Mouse (Mus musculus): ENCODE results near the gene Lias. TPM values are rescaled to one million over a fixed set of nuclear protein-coding genes. Genes with fewer than 3 reads are reported as not detected.

Lias gene
- polyA plus RNA-seq, 1 experiment, result 47.0 TPM

- TF ChIP-seq CTCF (IDR thresholded peaks at IDR 0.05; ENCODE audit: borderline replicate concordance, insufficient read depth, low read depth, low read length) (no peak), POLR2A (IDR thresholded peaks at IDR 0.05; ENCODE audit: borderline replicate concordance, insufficient read depth, low read length) (no peak)
- Histone ChIP-seq H3K4me3 (replicated peaks; ENCODE audit: insufficient read depth, low read depth, low read length) (no peak overlapping the region), H3K27me3 (ENCODE audit: control insufficient read depth, insufficient read depth, low read length) (no peaks in the 10 kb centered on the region), H3K4me1 (ENCODE audit: control insufficient read depth, insufficient read depth, low read length) (0 out of 2 replicates have a peak, but pooled peaks cover 2% of the 10 kb centered on the region), H3K27ac (ENCODE audit: insufficient read depth, low read length) (no peak overlapping the region)
- WGBS, result 88% methylated on average over 5 of the region's 5 CpGs
- no peak for DNase-seq
Measured at GRCm38 (mm10) chr5:65425251-65425650, 34.0 kb downstream of the Lias start.

GRCm38 (mm10) chr5:65428321-65428720, 37.0 kb downstream of the Lias start:
- H3K4me1 ChIP-seq (ENCODE audit: control insufficient read depth, insufficient read depth, low read length), result 0 out of 2 replicates have a peak, but pooled peaks cover 2% of the 10 kb centered on the region
- H3K27ac ChIP-seq (ENCODE audit: insufficient read depth, low read length), result no peak overlapping the region
- WGBS, result 46% methylated on average over 4 of the region's 4 CpGs
- DNase-seq, result no peak
- H3K4me3 ChIP-seq (replicated peaks; ENCODE audit: insufficient read depth, low read depth, low read length), result no peak overlapping the region
- no peaks in the 10 kb centered on the region for H3K27me3 ChIP-seq (ENCODE audit: control insufficient read depth, insufficient read depth, low read length)
- TF ChIP-seq CTCF (IDR thresholded peaks at IDR 0.05; ENCODE audit: borderline replicate concordance, insufficient read depth, low read depth, low read length), result no peak
- TF ChIP-seq POLR2A (IDR thresholded peaks at IDR 0.05; ENCODE audit: borderline replicate concordance, insufficient read depth, low read length), result no peak

- DNase-seq, result no peak
- TF ChIP-seq POLR2A (IDR thresholded peaks at IDR 0.05; ENCODE audit: borderline replicate concordance, insufficient read depth, low read length) (no peak), CTCF (IDR thresholded peaks at IDR 0.05; ENCODE audit: borderline replicate concordance, insufficient read depth, low read depth, low read length) (no peak)
- Histone ChIP-seq H3K27me3 (ENCODE audit: control insufficient read depth, insufficient read depth, low read length) (no peaks in the 10 kb centered on the region), H3K4me1 (ENCODE audit: control insufficient read depth, insufficient read depth, low read length) (peaks cover 5% of the 10 kb centered on the region; the same call in 1 of the 2 replicates), H3K4me3 (replicated peaks; ENCODE audit: insufficient read depth, low read depth, low read length) (no peak overlapping the region), H3K27ac (ENCODE audit: insufficient read depth, low read length) (no peak overlapping the region)
- 92% methylated on average over 5 of the region's 5 CpGs for WGBS
Measured at GRCm38 (mm10) chr5:65429441-65429840, 38.1 kb downstream of the Lias start.

GRCm38 (mm10) chr5:65434471-65435362, 43.4 kb downstream of the Lias start:
- H3K4me1 ChIP-seq (ENCODE audit: control insufficient read depth, insufficient read depth, low read length), result peaks cover 5% of the 10 kb centered on the region; the same call in 1 of the 2 replicates
- H3K4me3 ChIP-seq (replicated peaks; ENCODE audit: insufficient read depth, low read depth, low read length), result peak overlapping the region; percentile 99
- TF ChIP-seq POLR2A (IDR thresholded peaks at IDR 0.05; ENCODE audit: borderline replicate concordance, insufficient read depth, low read length) (no peak), CTCF (IDR thresholded peaks at IDR 0.05; ENCODE audit: borderline replicate concordance, insufficient read depth, low read depth, low read length) (no peak)
- H3K27me3 ChIP-seq (ENCODE audit: control insufficient read depth, insufficient read depth, low read length), result no peaks in the 10 kb centered on the region
- H3K27ac ChIP-seq (ENCODE audit: insufficient read depth, low read length), result peak overlapping the region; percentile 24; the same call in 1 of the 2 replicates
- DNase-seq, result no peak
- WGBS, result 2% methylated on average over 15 of the region's 15 CpGs

- under 1% methylated on average over 44 of the region's 47 CpGs for WGBS
- Histone ChIP-seq H3K4me1 (ENCODE audit: control insufficient read depth, insufficient read depth, low read length) (peaks cover 3% of the 10 kb centered on the region; the same call in 1 of the 2 replicates), H3K27me3 (ENCODE audit: control insufficient read depth, insufficient read depth, low read length) (no peaks in the 10 kb centered on the region), H3K4me3 (replicated peaks; ENCODE audit: insufficient read depth, low read depth, low read length) (peak overlapping the region; percentile 99), H3K27ac (ENCODE audit: insufficient read depth, low read length) (peak overlapping the region; percentile 24)
- no peak for DNase-seq
- TF ChIP-seq POLR2A (IDR thresholded peaks at IDR 0.05; ENCODE audit: borderline replicate concordance, insufficient read depth, low read length), result no peak
- no peak for TF ChIP-seq CTCF (IDR thresholded peaks at IDR 0.05; ENCODE audit: borderline replicate concordance, insufficient read depth, low read depth, low read length)
Measured at GRCm38 (mm10) chr5:65435363-65435805, 44.1 kb downstream of the Lias start.

GRCm38 (mm10) chr5:65435806-65436561, 44.7 kb downstream of the Lias start, which contains the start of gene Ugdh:
Gene Ugdh, minus strand, starts transcription at chr5:65435949.
- H3K27ac ChIP-seq (ENCODE audit: insufficient read depth, low read length), result peak within 1 kb of the TSS; percentile 89
- H3K4me3 ChIP-seq (replicated peaks; ENCODE audit: insufficient read depth, low read depth, low read length), result peak within 1 kb of the TSS; percentile 99
- TF ChIP-seq POLR2A (IDR thresholded peaks at IDR 0.05; ENCODE audit: borderline replicate concordance, insufficient read depth, low read length) (peak; percentile 98), CTCF (IDR thresholded peaks at IDR 0.05; ENCODE audit: borderline replicate concordance, insufficient read depth, low read depth, low read length) (no peak; the same call in 1 of the 2 replicates)
- H3K27me3 ChIP-seq (ENCODE audit: control insufficient read depth, insufficient read depth, low read length), result no peaks in the 10 kb centered on the region
- peak; percentile 96 to 98 for DNase-seq
- 1% methylated on average over 51 of the region's 51 CpGs for WGBS
- peaks cover 3% of the 10 kb centered on the region; the same call in 1 of the 2 replicates for H3K4me1 ChIP-seq (ENCODE audit: control insufficient read depth, insufficient read depth, low read length)

GRCm38 (mm10) chr5:65438041-65438440, 46.7 kb downstream of the Lias start:
- TF ChIP-seq CTCF (IDR thresholded peaks at IDR 0.05; ENCODE audit: borderline replicate concordance, insufficient read depth, low read depth, low read length), result no peak
- no peak for TF ChIP-seq POLR2A (IDR thresholded peaks at IDR 0.05; ENCODE audit: borderline replicate concordance, insufficient read depth, low read length)
- peaks cover 3% of the 10 kb centered on the region; the same call in 1 of the 2 replicates for H3K4me1 ChIP-seq (ENCODE audit: control insufficient read depth, insufficient read depth, low read length)
- no peak overlapping the region for H3K27ac ChIP-seq (ENCODE audit: insufficient read depth, low read length)
- no peak for DNase-seq
- no peak overlapping the region for H3K4me3 ChIP-seq (replicated peaks; ENCODE audit: insufficient read depth, low read depth, low read length)
- H3K27me3 ChIP-seq (ENCODE audit: control insufficient read depth, insufficient read depth, low read length), result no peaks in the 10 kb centered on the region

All from cerebellum, adult 2 months (tissue).